Mouse (Mus musculus): ENCODE measurements around the gene Ppp4r2. TPM values are rescaled to one million over a fixed set of nuclear protein-coding genes. Genes with fewer than 3 reads are reported as not detected.

Gene Ppp4r2
- total RNA-seq, 2 experiments from 2014 or later: 57.9 to 61.7 TPM

DNA sequence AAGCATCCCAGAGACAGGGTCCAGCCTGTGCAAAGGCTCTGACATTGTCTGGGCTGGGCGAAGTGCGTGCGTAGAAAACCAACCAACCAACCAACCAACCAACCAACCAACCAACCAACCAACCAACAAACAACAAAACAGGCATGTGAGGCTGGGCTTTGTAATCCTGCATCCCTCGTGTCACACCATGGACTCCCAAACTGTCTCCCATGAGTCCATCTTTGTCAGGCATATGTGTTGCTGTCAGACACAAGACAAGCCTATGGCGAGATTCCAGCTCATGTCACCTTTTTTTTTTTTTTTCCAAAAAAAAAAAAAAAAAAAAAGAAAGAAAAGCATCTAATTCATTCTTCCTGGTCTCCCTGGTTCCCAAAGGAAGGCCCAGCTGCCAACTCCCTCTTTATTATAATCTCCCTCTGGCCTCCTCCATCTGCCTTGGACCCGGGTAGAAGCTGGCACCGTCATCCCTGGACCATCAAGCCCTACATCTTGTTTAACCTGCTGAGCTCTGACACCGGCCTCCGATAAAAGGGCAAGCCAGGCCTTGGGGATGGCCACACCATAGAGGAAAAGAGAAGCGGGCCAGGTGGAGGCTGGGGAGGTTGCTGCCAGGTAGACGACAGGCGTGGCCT, 51.3 kb downstream of the Ppp4r2 start:
- DNase-seq: no peak

- DNase-seq: no peak
These were observed 52.0 kb downstream of the Ppp4r2 start for GRCm38 (mm10) chr6:100885376-100885775.

GRCm38 (mm10) chr6:100887012-100887411, 53.6 kb downstream of the Ppp4r2 start:
- DNase-seq: no peak

- DNase-seq: no peak
These were observed 55.9 kb downstream of the Ppp4r2 start for GRCm38 (mm10) chr6:100889340-100889739.

- peak; percentile 35 for DNase-seq
These were observed 59.1 kb downstream of the Ppp4r2 start for GRCm38 (mm10) chr6:100892489-100892888.

DNA sequence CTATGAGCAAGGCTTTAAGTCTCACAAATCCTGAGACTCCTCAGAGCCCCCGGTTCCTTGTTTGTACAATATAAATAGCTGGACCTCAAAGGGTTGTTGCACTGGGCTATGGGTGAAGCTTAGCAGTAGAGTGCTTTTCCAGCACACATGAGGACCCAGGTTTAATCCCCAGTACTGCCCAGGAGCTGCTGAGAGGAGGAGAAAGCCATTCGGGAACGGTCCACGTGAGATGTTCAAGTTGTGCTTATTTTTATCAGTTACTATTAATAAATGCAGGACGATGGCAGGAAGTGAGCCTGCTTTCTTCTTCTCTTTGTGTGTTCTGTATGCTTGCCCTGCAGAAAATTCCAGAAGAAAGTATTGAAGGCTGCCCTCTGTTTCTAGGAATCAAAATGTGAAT, 59.7 kb downstream of the Ppp4r2 start:
- DNase-seq: no peak

- no peak for DNase-seq
These were observed 61.8 kb downstream of the Ppp4r2 start for GRCm38 (mm10) chr6:100895183-100895582.

- DNase-seq: no peak
These were observed 63.5 kb downstream of the Ppp4r2 start for GRCm38 (mm10) chr6:100896883-100897282.

GRCm38 (mm10) chr6:100904463-100904862, 71.0 kb downstream of the Ppp4r2 start:
- no peak for DNase-seq

- DNase-seq: no peak
These were observed 76.8 kb downstream of the Ppp4r2 start for GRCm38 (mm10) chr6:100910136-100910675.

Other genes with a start within 250 kb of the Ppp4r2 start
- gene Shq1, start 162.5 kb upstream of the Ppp4r2 start, total RNA-seq (2021): 1 to 10 TPM; 2.9 to 3.3 TPM
- gene Gxylt2, start 128.9 kb upstream of the Ppp4r2 start, total RNA-seq (2021): 1 to 10 TPM; 5.0 to 7.9 TPM